Mouse (Mus musculus): ENCODE measurements around the gene Spsb2. TPM values are rescaled to one million over a fixed set of nuclear protein-coding genes. Genes with fewer than 3 reads are reported as not detected.

Spsb2 gene
- polyA plus RNA-seq, 1 experiment from 2014 or later = 27.4 TPM

GRCm38 (mm10) chr6:124768704-124769044 is 39.8 kb upstream of the Spsb2 start:
- H3K4me1 ChIP-seq (replicated peaks; ENCODE audit: insufficient read depth, low read length) = peaks cover 24% of the 10 kb centered on the region
- WGBS = 12% methylated on average over 9 of the region's 9 CpGs
- H3K4me2 ChIP-seq (ENCODE audit: low read length) = peak overlapping the region; percentile 91
- TF ChIP-seq CTCF (IDR thresholded peaks at IDR 0.05; ENCODE audit: low read depth) = no peak
- no peak for ATAC-seq (replicated peaks; ENCODE audit: low FRiP score, low read depth)
- DNase-seq (ENCODE audit: low spot score) = no peak
- H3K9me3 ChIP-seq (replicated peaks; ENCODE audit: low read length) = no peaks in the 10 kb centered on the region
- no peaks in the 10 kb centered on the region for H3K36me3 ChIP-seq (ENCODE audit: insufficient read depth, low read length)
- 0 out of 2 replicates have a peak overlapping the region, but pooled peaks have one; percentile 25 for H3K27ac ChIP-seq
- H3K4me3 ChIP-seq (replicated peaks; ENCODE audit: low read depth, low read length) = peak overlapping the region; percentile 56
- peak overlapping the region; percentile 67; the same call in 1 of the 2 replicates for H3K9ac ChIP-seq (ENCODE audit: low read depth, low read length)
- H3K27me3 ChIP-seq (ENCODE audit: insufficient read depth, low read length) = no peaks in the 10 kb centered on the region

- peaks cover 24% of the 10 kb centered on the region for H3K4me1 ChIP-seq (replicated peaks; ENCODE audit: insufficient read depth, low read length)
- H3K9ac ChIP-seq (ENCODE audit: low read depth, low read length) = peak within 1 kb of the TSS; percentile 67
- no peaks in the 10 kb centered on the region for H3K9me3 ChIP-seq (replicated peaks; ENCODE audit: low read length)
- H3K4me3 ChIP-seq (replicated peaks; ENCODE audit: low read depth, low read length) = peak within 1 kb of the TSS; percentile 56
- peak within 1 kb of the TSS; percentile 25; the same call in 1 of the 2 replicates for H3K27ac ChIP-seq
- ATAC-seq (replicated peaks; ENCODE audit: low FRiP score, low read depth) = peak; percentile 74
- no peaks in the 10 kb centered on the region for H3K36me3 ChIP-seq (ENCODE audit: insufficient read depth, low read length)
- H3K27me3 ChIP-seq (ENCODE audit: insufficient read depth, low read length) = no peaks in the 10 kb centered on the region
- under 1% methylated on average over 54 of the region's 54 CpGs for WGBS
- TF ChIP-seq CTCF (IDR thresholded peaks at IDR 0.05; ENCODE audit: low read depth) = no peak
- peak; percentile 46 for DNase-seq (ENCODE audit: low spot score)
- H3K4me2 ChIP-seq (ENCODE audit: low read length) = peak within 1 kb of the TSS; percentile 91
Observed at GRCm38 (mm10) chr6:124769101-124769765, 39.2 kb upstream of the Spsb2 start, which contains the start of gene Eno2. TSS of gene Eno2 (minus strand) at chr6:124769673.

- TF ChIP-seq CTCF (IDR thresholded peaks at IDR 0.05; ENCODE audit: low read depth) = no peak
- WGBS = 42% methylated on average over 7 of the region's 7 CpGs
- Histone ChIP-seq H3K9ac (ENCODE audit: low read depth, low read length) (no peak overlapping the region; the same call in 1 of the 2 replicates), H3K4me3 (replicated peaks; ENCODE audit: low read depth, low read length) (peak overlapping the region; percentile 56), H3K4me1 (replicated peaks; ENCODE audit: insufficient read depth, low read length) (peaks cover 24% of the 10 kb centered on the region), H3K27me3 (ENCODE audit: insufficient read depth, low read length) (no peaks in the 10 kb centered on the region), H3K27ac (no peak overlapping the region), H3K4me2 (ENCODE audit: low read length) (peak overlapping the region; percentile 91), H3K36me3 (ENCODE audit: insufficient read depth, low read length) (no peaks in the 10 kb centered on the region), H3K9me3 (replicated peaks; ENCODE audit: low read length) (no peaks in the 10 kb centered on the region)
- DNase-seq (ENCODE audit: low spot score) (no peak), ATAC-seq (replicated peaks; ENCODE audit: low FRiP score, low read depth) (no peak)
Observed at GRCm38 (mm10) chr6:124770013-124770412, 38.4 kb upstream of the Spsb2 start.

- no peak overlapping the region for H3K27ac ChIP-seq
- ATAC-seq (replicated peaks; ENCODE audit: low FRiP score, low read depth) = no peak
- no peaks in the 10 kb centered on the region for H3K9me3 ChIP-seq (replicated peaks; ENCODE audit: low read length)
- H3K36me3 ChIP-seq (ENCODE audit: insufficient read depth, low read length) = no peaks in the 10 kb centered on the region
- no peak for DNase-seq (ENCODE audit: low spot score)
- H3K9ac ChIP-seq (ENCODE audit: low read depth, low read length) = no peak overlapping the region
- TF ChIP-seq CTCF (IDR thresholded peaks at IDR 0.05; ENCODE audit: low read depth) = no peak
- no peak overlapping the region for H3K4me3 ChIP-seq (replicated peaks; ENCODE audit: low read depth, low read length)
- no peak overlapping the region for H3K4me2 ChIP-seq (ENCODE audit: low read length)
- WGBS = 90% methylated on average over 15 of the region's 15 CpGs
- H3K27me3 ChIP-seq (ENCODE audit: insufficient read depth, low read length) = no peaks in the 10 kb centered on the region
- H3K4me1 ChIP-seq (replicated peaks; ENCODE audit: insufficient read depth, low read length) = peaks cover 24% of the 10 kb centered on the region
Observed at GRCm38 (mm10) chr6:124770511-124770910, 38.0 kb upstream of the Spsb2 start.

- Histone ChIP-seq H3K9ac (ENCODE audit: low read depth, low read length) (no peak within 1 kb of the TSS), H3K36me3 (ENCODE audit: insufficient read depth, low read length) (no peaks in the 10 kb centered on the region), H3K4me3 (replicated peaks; ENCODE audit: low read depth, low read length) (peak within 1 kb of the TSS; percentile 26), H3K4me2 (ENCODE audit: low read length) (peak within 1 kb of the TSS; percentile 60), H3K27me3 (ENCODE audit: insufficient read depth, low read length) (no peaks in the 10 kb centered on the region), H3K27ac (no peak within 1 kb of the TSS), H3K9me3 (replicated peaks; ENCODE audit: low read length) (no peaks in the 10 kb centered on the region), H3K4me1 (replicated peaks; ENCODE audit: insufficient read depth, low read length) (no peaks in the 10 kb centered on the region)
- ATAC-seq (replicated peaks; ENCODE audit: low FRiP score, low read depth) = peak; percentile 25
- peak; percentile 84 for DNase-seq (ENCODE audit: low spot score)
- TF ChIP-seq CTCF (IDR thresholded peaks at IDR 0.05; ENCODE audit: low read depth) = no peak
- whole genome bisulfite sequencing = 2% methylated on average over 23 of the region's 23 CpGs
Observed at GRCm38 (mm10) chr6:124779222-124779983, 29.1 kb upstream of the Spsb2 start, which contains the start of gene Lrrc23. TSS of gene Lrrc23 (minus strand) at chr6:124779727.

GRCm38 (mm10) chr6:124779984-124780416 is 28.5 kb upstream of the Spsb2 start:
- peak; percentile 30; the same call in 1 of the 2 replicates for TF ChIP-seq CTCF (IDR thresholded peaks at IDR 0.05; ENCODE audit: low read depth)
- peak; percentile 87 for DNase-seq (ENCODE audit: low spot score)
- Histone ChIP-seq H3K4me1 (replicated peaks; ENCODE audit: insufficient read depth, low read length) (no peaks in the 10 kb centered on the region), H3K9ac (ENCODE audit: low read depth, low read length) (no peak overlapping the region), H3K4me3 (replicated peaks; ENCODE audit: low read depth, low read length) (peak overlapping the region; percentile 26), H3K9me3 (replicated peaks; ENCODE audit: low read length) (no peaks in the 10 kb centered on the region), H3K27ac (no peak overlapping the region), H3K4me2 (ENCODE audit: low read length) (peak overlapping the region; percentile 60), H3K27me3 (ENCODE audit: insufficient read depth, low read length) (no peaks in the 10 kb centered on the region), H3K36me3 (ENCODE audit: insufficient read depth, low read length) (no peaks in the 10 kb centered on the region)
- no peak for ATAC-seq (replicated peaks; ENCODE audit: low FRiP score, low read depth)
- 2% methylated on average over 10 of the region's 10 CpGs for WGBS
